Mouse (Mus musculus) neutrophil, adult 83 days (primary cell): ENCODE results near the gene Oxld1. TPM values are rescaled to one million over a fixed set of nuclear protein-coding genes. Genes with fewer than 3 reads are reported as not detected.

Experiments used
- total RNA-seq, 2 experiments: library from RNA; stranded (reverse); gene quantifications; one replicate each; pipeline ENCODE4 v1.2.4; 2023

The Oxld1 gene
- total RNA-seq: 1 to 10 TPM; 4.1 to 7.9 TPM

GRCm38 (mm10) chr11:120457772-120458751 lies at the start of gene Oxld1, which contains the start of gene Ccdc137:
Gene Oxld1 (minus strand): TSS chr11:120458068.
Gene Ccdc137 (plus strand): TSS chr11:120458115.

GRCm38 (mm10) chr11:120491317-120492023 lies 33.6 kb upstream of the Oxld1 start, which contains the start of gene Slc25a10:
Gene Slc25a10 (plus strand): TSS chr11:120491840.

GRCm38 (mm10) chr11:120484265-120484981 lies 26.6 kb upstream of the Oxld1 start, which contains the start of gene Mrpl12:
Gene Mrpl12 (plus strand): TSS chr11:120484613.

GRCm38 (mm10) chr11:120467051-120467735 lies 9.3 kb upstream of the Oxld1 start, which contains the start of gene Arl16:
Gene Arl16 (minus strand): TSS chr11:120467607.

GRCm38 (mm10) chr11:120453306-120453705 lies 4.6 kb downstream of the Oxld1 start, which contains the start of gene Pde6g:
Gene Pde6g (minus strand): TSS chr11:120453500.

GRCm38 (mm10) chr11:120442344-120442743 lies 15.5 kb downstream of the Oxld1 start, which contains the start of gene Tspan10:
Gene Tspan10 (plus strand): TSS chr11:120442644.

GRCm38 (mm10) chr11:120437152-120437856 lies 20.6 kb downstream of the Oxld1 start, which contains the start of gene Nploc4:
Gene Nploc4 (minus strand): TSS chr11:120437708.

Other genes starting within 250 kb of the Oxld1 start
- 1 to 10 TPM; 3.8 to 5.6 TPM for gene Bahcc1, start 225.1 kb downstream of the Oxld1 start, total RNA-seq
- gene Actg1, start 109.5 kb downstream of the Oxld1 start, total RNA-seq: 1,000 to 10,000 TPM; 3,735 to 3,853 TPM
- gene Fscn2, start 96.5 kb downstream of the Oxld1 start, total RNA-seq: under 1 TPM; 0.53 to 0.61 TPM
- gene Faap100, start 79.3 kb downstream of the Oxld1 start, total RNA-seq: 10 to 100 TPM; 11.2 to 13.9 TPM
- 10 to 100 TPM; 48.6 to 50.6 TPM for gene Nploc4, start 20.4 kb downstream of the Oxld1 start, total RNA-seq
- gene Tspan10, start 15.4 kb downstream of the Oxld1 start, total RNA-seq: 1 to 10 TPM in 1 of 2 experiments, not detected in 1; 6.7 TPM
- not detected for gene Pde6g, start 4.6 kb downstream of the Oxld1 start, total RNA-seq
- gene Ccdc137, start within 50 bp of the Oxld1 start, total RNA-seq: 10 to 100 TPM; 12.4 to 14.5 TPM
- gene Arl16, start 9.5 kb upstream of the Oxld1 start, total RNA-seq: 10 to 100 TPM in 1 of 2 experiments, 1 to 10 TPM in 1; 8.7 to 10.5 TPM
- gene Mrpl12, start 26.5 kb upstream of the Oxld1 start, total RNA-seq: 10 to 100 TPM; 18.3 to 23.1 TPM
- gene Slc25a10, start 33.8 kb upstream of the Oxld1 start, total RNA-seq: 10 to 100 TPM; 16.4 to 19.3 TPM
- gene Gcgr, start 72.6 kb upstream of the Oxld1 start, total RNA-seq: not detected
- gene Mcrip1, start 91.7 kb upstream of the Oxld1 start, total RNA-seq: 10 to 100 TPM; 34.2 to 37.3 TPM
- under 1 TPM in 1 of 2 experiments, not detected in 1; 0.75 TPM for gene Ppp1r27, start 93.1 kb upstream of the Oxld1 start, total RNA-seq
- 100 to 1,000 TPM; 266 to 274 TPM for gene P4hb, start 115.2 kb upstream of the Oxld1 start, total RNA-seq
- 100 to 1,000 TPM; 361 to 393 TPM for gene Arhgdia, start 123.6 kb upstream of the Oxld1 start, total RNA-seq
- 100 to 1,000 TPM; 143 to 147 TPM for gene Alyref, start 140.3 kb upstream of the Oxld1 start, total RNA-seq
- 10 to 100 TPM; 49.3 to 52.8 TPM for gene Anapc11, start 140.4 kb upstream of the Oxld1 start, total RNA-seq
- 1 to 10 TPM; 1.2 to 1.5 TPM for gene Npb, start 150.4 kb upstream of the Oxld1 start, total RNA-seq
- 10 to 100 TPM; 37.2 to 38.3 TPM for gene Pcyt2, start 159.9 kb upstream of the Oxld1 start, total RNA-seq
- 100 to 1,000 TPM; 119 to 120 TPM for gene Sirt7, start 167.2 kb upstream of the Oxld1 start, total RNA-seq
- 100 to 1,000 TPM; 107 to 135 TPM for gene Mafg, start 175.5 kb upstream of the Oxld1 start, total RNA-seq
- gene Pycr1, start 185.7 kb upstream of the Oxld1 start, total RNA-seq: 1 to 10 TPM; 1.1 to 1.2 TPM
- not detected for gene Myadml2, start 190.1 kb upstream of the Oxld1 start, total RNA-seq
- under 1 TPM in 1 of 2 experiments, not detected in 1; 0.39 TPM for gene Notum, start 203.1 kb upstream of the Oxld1 start, total RNA-seq
- gene Aspscr1, start 214.9 kb upstream of the Oxld1 start, total RNA-seq: 10 to 100 TPM; 85.4 to 88.2 TPM